Mouse (Mus musculus): ENCODE measurements around the gene Vezt. TPM values are rescaled to one million over a fixed set of nuclear protein-coding genes. Genes with fewer than 3 reads are reported as not detected.
A peak's percentile ranks its signal among the peaks of the same experiment; 100 is the strongest.

Vezt gene
- polyA plus RNA-seq, 1 experiment from 2014 or later: 29.7 TPM

GRCm38 (mm10) chr10:94047024-94047423, 11.4 kb upstream of the Vezt start:
- Histone ChIP-seq H3K27me3 (ENCODE audit: control insufficient read depth, insufficient read depth, low read length) (no peaks in the 10 kb centered on the region), H3K9ac (replicated peaks; ENCODE audit: low read depth, low read length) (no peak overlapping the region), H3K27ac (ENCODE audit: low read length) (no peak overlapping the region), H3K4me1 (ENCODE audit: control insufficient read depth, insufficient read depth, low read length) (peaks cover 20% of the 10 kb centered on the region), H3K4me3 (ENCODE audit: low read depth, low read length) (no peak overlapping the region), H3K4me2 (replicated peaks; ENCODE audit: low read depth, low read length) (no peak overlapping the region), H3K36me3 (ENCODE audit: control insufficient read depth, insufficient read depth, low read length) (no peaks in the 10 kb centered on the region), H3K9me3 (ENCODE audit: control insufficient read depth, low read depth, low read length) (no peaks in the 10 kb centered on the region)
- WGBS: 70% methylated on average over 1 of the region's 1 CpGs
- ATAC-seq (ENCODE audit: insufficient number of reproducible peaks, insufficient read depth, low FRiP score, low read depth): no peak

GRCm38 (mm10) chr10:94045301-94045700, 9.7 kb upstream of the Vezt start:
- H3K27ac ChIP-seq (ENCODE audit: low read length): no peak overlapping the region
- ATAC-seq (ENCODE audit: insufficient number of reproducible peaks, insufficient read depth, low FRiP score, low read depth): no peak
- 93% methylated on average over 13 of the region's 13 CpGs for WGBS

GRCm38 (mm10) chr10:94043908-94044307, 8.3 kb upstream of the Vezt start:
- Histone ChIP-seq H3K27me3 (ENCODE audit: control insufficient read depth, insufficient read depth, low read length) (no peaks in the 10 kb centered on the region), H3K9me3 (ENCODE audit: control insufficient read depth, low read depth, low read length) (no peaks in the 10 kb centered on the region), H3K4me1 (ENCODE audit: control insufficient read depth, insufficient read depth, low read length) (peaks cover 9% of the 10 kb centered on the region), H3K4me2 (replicated peaks; ENCODE audit: low read depth, low read length) (no peak overlapping the region), H3K4me3 (ENCODE audit: low read depth, low read length) (no peak overlapping the region), H3K36me3 (ENCODE audit: control insufficient read depth, insufficient read depth, low read length) (no peaks in the 10 kb centered on the region), H3K27ac (ENCODE audit: low read length) (no peak overlapping the region), H3K9ac (replicated peaks; ENCODE audit: low read depth, low read length) (no peak overlapping the region)
- no peak for ATAC-seq (ENCODE audit: insufficient number of reproducible peaks, insufficient read depth, low FRiP score, low read depth)
- WGBS: 78% methylated on average over 10 of the region's 10 CpGs

More at GRCm38 (mm10) chr10:94045301-94045700, 9.7 kb upstream of the Vezt start:
- H3K4me1 ChIP-seq (ENCODE audit: control insufficient read depth, insufficient read depth, low read length): peaks cover 20% of the 10 kb centered on the region
- H3K4me2 ChIP-seq (replicated peaks; ENCODE audit: low read depth, low read length): no peak overlapping the region
- H3K4me3 ChIP-seq (ENCODE audit: low read depth, low read length): no peak overlapping the region
- no peak overlapping the region for H3K9ac ChIP-seq (replicated peaks; ENCODE audit: low read depth, low read length)
- H3K36me3 ChIP-seq (ENCODE audit: control insufficient read depth, insufficient read depth, low read length): no peaks in the 10 kb centered on the region
- H3K9me3 ChIP-seq (ENCODE audit: control insufficient read depth, low read depth, low read length): no peaks in the 10 kb centered on the region
- no peaks in the 10 kb centered on the region for H3K27me3 ChIP-seq (ENCODE audit: control insufficient read depth, insufficient read depth, low read length)

- no peak overlapping the region for H3K4me2 ChIP-seq (replicated peaks; ENCODE audit: low read depth, low read length)
- no peak overlapping the region for H3K4me3 ChIP-seq (ENCODE audit: low read depth, low read length)
- 50% methylated on average over 7 of the region's 7 CpGs for WGBS
Measured at GRCm38 (mm10) chr10:94038366-94039260, 3.0 kb upstream of the Vezt start.

GRCm38 (mm10) chr10:94037596-94037995, 2.0 kb upstream of the Vezt start:
- H3K27ac ChIP-seq (ENCODE audit: low read length): no peak overlapping the region
- peaks cover 7% of the 10 kb centered on the region; the same call in 1 of the 2 replicates for H3K4me1 ChIP-seq (ENCODE audit: control insufficient read depth, insufficient read depth, low read length)
- no peaks in the 10 kb centered on the region for H3K36me3 ChIP-seq (ENCODE audit: control insufficient read depth, insufficient read depth, low read length)
- H3K4me2 ChIP-seq (replicated peaks; ENCODE audit: low read depth, low read length): peak overlapping the region; percentile 71; the same call in 1 of the 2 replicates
- H3K9me3 ChIP-seq (ENCODE audit: control insufficient read depth, low read depth, low read length): no peaks in the 10 kb centered on the region
- no peak for ATAC-seq (ENCODE audit: insufficient number of reproducible peaks, insufficient read depth, low FRiP score, low read depth)
- H3K4me3 ChIP-seq (ENCODE audit: low read depth, low read length): no peak overlapping the region
- WGBS: 61% methylated on average over 4 of the region's 4 CpGs
- no peaks in the 10 kb centered on the region for H3K27me3 ChIP-seq (ENCODE audit: control insufficient read depth, insufficient read depth, low read length)
- no peak overlapping the region for H3K9ac ChIP-seq (replicated peaks; ENCODE audit: low read depth, low read length)

More at GRCm38 (mm10) chr10:94038366-94039260, 3.0 kb upstream of the Vezt start:
- Histone ChIP-seq H3K36me3 (ENCODE audit: control insufficient read depth, insufficient read depth, low read length) (no peaks in the 10 kb centered on the region), H3K27me3 (ENCODE audit: control insufficient read depth, insufficient read depth, low read length) (no peaks in the 10 kb centered on the region), H3K27ac (ENCODE audit: low read length) (no peak overlapping the region), H3K9me3 (ENCODE audit: control insufficient read depth, low read depth, low read length) (no peaks in the 10 kb centered on the region), H3K9ac (replicated peaks; ENCODE audit: low read depth, low read length) (no peak overlapping the region), H3K4me1 (ENCODE audit: control insufficient read depth, insufficient read depth, low read length) (peaks cover 7% of the 10 kb centered on the region; the same call in 1 of the 2 replicates)
- ATAC-seq (ENCODE audit: insufficient number of reproducible peaks, insufficient read depth, low FRiP score, low read depth): no peak

GRCm38 (mm10) chr10:94037196-94037595, 1.6 kb upstream of the Vezt start:
- Histone ChIP-seq H3K9ac (replicated peaks; ENCODE audit: low read depth, low read length) (no peak overlapping the region), H3K9me3 (ENCODE audit: control insufficient read depth, low read depth, low read length) (no peaks in the 10 kb centered on the region), H3K4me3 (ENCODE audit: low read depth, low read length) (peak overlapping the region; percentile 80; the same call in 1 of the 2 replicates), H3K4me2 (replicated peaks; ENCODE audit: low read depth, low read length) (peak overlapping the region; percentile 71), H3K27me3 (ENCODE audit: control insufficient read depth, insufficient read depth, low read length) (no peaks in the 10 kb centered on the region), H3K36me3 (ENCODE audit: control insufficient read depth, insufficient read depth, low read length) (no peaks in the 10 kb centered on the region), H3K4me1 (ENCODE audit: control insufficient read depth, insufficient read depth, low read length) (peaks cover 7% of the 10 kb centered on the region; the same call in 1 of the 2 replicates), H3K27ac (ENCODE audit: low read length) (no peak overlapping the region)
- ATAC-seq (ENCODE audit: insufficient number of reproducible peaks, insufficient read depth, low FRiP score, low read depth): no peak
- 41% methylated on average over 9 of the region's 9 CpGs for WGBS

GRCm38 (mm10) chr10:94036375-94036758, 750 bp upstream of the Vezt start:
- Histone ChIP-seq H3K27ac (ENCODE audit: low read length) (peak overlapping the region; percentile 74), H3K4me3 (ENCODE audit: low read depth, low read length) (peak overlapping the region; percentile 80), H3K9ac (replicated peaks; ENCODE audit: low read depth, low read length) (peak overlapping the region; percentile 63), H3K4me1 (ENCODE audit: control insufficient read depth, insufficient read depth, low read length) (peaks cover 7% of the 10 kb centered on the region; the same call in 1 of the 2 replicates), H3K27me3 (ENCODE audit: control insufficient read depth, insufficient read depth, low read length) (no peaks in the 10 kb centered on the region), H3K4me2 (replicated peaks; ENCODE audit: low read depth, low read length) (peak overlapping the region; percentile 71), H3K36me3 (ENCODE audit: control insufficient read depth, insufficient read depth, low read length) (no peaks in the 10 kb centered on the region), H3K9me3 (ENCODE audit: control insufficient read depth, low read depth, low read length) (no peaks in the 10 kb centered on the region)
- WGBS: under 1% methylated on average over 32 of the region's 32 CpGs
- ATAC-seq (ENCODE audit: insufficient number of reproducible peaks, insufficient read depth, low FRiP score, low read depth): no peak

- Histone ChIP-seq H3K4me3 (ENCODE audit: low read depth, low read length) (peak overlapping the region; percentile 80), H3K36me3 (ENCODE audit: control insufficient read depth, insufficient read depth, low read length) (peaks cover 4% of the 10 kb centered on the region), H3K9ac (replicated peaks; ENCODE audit: low read depth, low read length) (peak overlapping the region; percentile 64), H3K9me3 (ENCODE audit: control insufficient read depth, low read depth, low read length) (no peaks in the 10 kb centered on the region), H3K27me3 (ENCODE audit: control insufficient read depth, insufficient read depth, low read length) (no peaks in the 10 kb centered on the region), H3K4me2 (replicated peaks; ENCODE audit: low read depth, low read length) (peak overlapping the region; percentile 46), H3K27ac (ENCODE audit: low read length) (peak overlapping the region; percentile 39; the same call in 1 of the 2 replicates), H3K4me1 (ENCODE audit: control insufficient read depth, insufficient read depth, low read length) (peaks cover 7% of the 10 kb centered on the region; the same call in 1 of the 2 replicates)
- peak; percentile 82 for ATAC-seq (ENCODE audit: insufficient number of reproducible peaks, insufficient read depth, low FRiP score, low read depth)
- 1% methylated on average over 30 of the region's 30 CpGs for WGBS
Measured at GRCm38 (mm10) chr10:94034876-94035657, 550 bp downstream of the Vezt start.

Measured in stomach, embryonic 14.5 days (tissue).